Mouse (Mus musculus): Measurements from ENCODE around the gene A1bg. TPM values are rescaled to one million over a fixed set of nuclear protein-coding genes. Genes with fewer than 3 reads are reported as not detected.
A peak's percentile ranks its signal among the peaks of the same experiment; 100 is the strongest.

A1bg gene
- polyA plus RNA-seq, 1 experiment from 2014 or later: not detected

DNA sequence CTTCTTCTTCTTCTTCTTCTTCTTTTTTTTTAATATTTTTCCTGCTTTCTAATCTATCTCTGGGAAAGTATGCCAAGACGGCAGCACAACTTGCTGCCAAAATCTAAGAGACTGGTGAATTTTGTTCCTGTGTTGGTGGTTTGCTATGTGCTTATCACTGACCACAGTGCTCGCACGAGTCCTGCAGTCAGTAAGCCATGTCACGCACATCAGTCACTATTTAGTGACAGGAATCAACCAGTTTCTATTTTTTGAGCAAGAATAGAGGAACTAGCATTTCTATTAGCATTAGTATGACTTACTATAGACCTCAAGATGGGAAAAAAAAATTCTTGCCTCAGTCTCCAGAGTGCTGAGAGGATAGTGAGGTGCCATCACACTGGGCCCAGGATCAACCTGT is 68.7 kb downstream of the A1bg start:
- H3K4me3 ChIP-seq: no peak overlapping the region
- H3K27me3 ChIP-seq (replicated peaks): no peaks in the 10 kb centered on the region
- no peak for ATAC-seq
- H3K9me3 ChIP-seq (replicated peaks): no peaks in the 10 kb centered on the region
- peaks cover 38% of the 10 kb centered on the region for H3K4me1 ChIP-seq
- H3K36me3 ChIP-seq: no peaks in the 10 kb centered on the region
- no peak overlapping the region for H3K9ac ChIP-seq
- WGBS (ENCODE audit: insufficient replicate concordance): 19% methylated on average over 4 of the region's 4 CpGs
- H3K27ac ChIP-seq: no peak overlapping the region
- H3K4me2 ChIP-seq: peak overlapping the region; percentile 65

DNA sequence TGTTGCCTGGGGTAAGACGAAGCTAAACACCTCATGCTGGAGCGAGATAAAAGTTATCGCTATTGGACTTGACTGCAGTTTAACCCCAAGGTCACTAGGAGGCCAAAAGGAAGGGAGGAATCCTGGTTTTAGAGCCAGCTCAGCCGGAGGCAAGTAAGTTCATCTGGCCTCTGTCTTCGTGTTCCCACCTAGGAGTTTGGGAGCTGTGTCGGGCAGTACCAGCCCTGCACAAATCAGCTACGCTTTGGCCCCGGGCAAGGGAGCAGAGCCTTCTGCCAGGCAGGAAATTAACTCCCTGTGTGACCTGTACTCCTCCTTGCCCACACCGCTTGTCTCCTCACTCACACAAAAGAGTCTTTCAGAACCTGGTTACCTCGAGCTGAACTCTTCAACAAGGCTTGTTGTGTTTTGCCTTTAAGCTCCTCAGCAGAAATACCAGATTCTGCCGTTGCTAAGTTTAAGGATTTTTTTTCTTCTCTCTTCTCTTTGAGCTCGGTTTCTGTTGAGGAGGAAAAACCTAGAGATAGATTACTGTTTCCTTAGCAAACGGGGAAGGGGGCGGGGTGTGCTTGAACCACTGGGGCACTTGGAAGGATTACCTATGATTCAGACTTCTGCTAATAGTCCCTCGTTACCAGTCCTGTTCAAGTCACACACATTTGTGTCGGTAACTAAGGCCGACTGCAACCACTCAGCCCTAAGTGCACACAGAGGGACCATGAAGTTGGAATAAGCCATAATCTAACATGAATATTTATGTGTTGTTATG is 69.4 kb downstream of the A1bg start, which contains the start of gene Fam84b:
Fam84b (minus strand) TSS at position 548 of the 769 bp plus-strand sequence.
- Histone ChIP-seq H3K9ac (peak within 1 kb of the TSS; percentile 36), H3K27me3 (replicated peaks) (no peaks in the 10 kb centered on the region), H3K36me3 (no peaks in the 10 kb centered on the region), H3K4me3 (peak within 1 kb of the TSS; percentile 20; the same call in 1 of the 2 replicates), H3K9me3 (replicated peaks) (no peaks in the 10 kb centered on the region), H3K4me2 (peak within 1 kb of the TSS; percentile 65), H3K4me1 (peaks cover 38% of the 10 kb centered on the region), H3K27ac (peak within 1 kb of the TSS; percentile 79)
- ATAC-seq: peak; percentile 88
- WGBS (ENCODE audit: insufficient replicate concordance): 9% methylated on average over 17 of the region's 17 CpGs

DNA sequence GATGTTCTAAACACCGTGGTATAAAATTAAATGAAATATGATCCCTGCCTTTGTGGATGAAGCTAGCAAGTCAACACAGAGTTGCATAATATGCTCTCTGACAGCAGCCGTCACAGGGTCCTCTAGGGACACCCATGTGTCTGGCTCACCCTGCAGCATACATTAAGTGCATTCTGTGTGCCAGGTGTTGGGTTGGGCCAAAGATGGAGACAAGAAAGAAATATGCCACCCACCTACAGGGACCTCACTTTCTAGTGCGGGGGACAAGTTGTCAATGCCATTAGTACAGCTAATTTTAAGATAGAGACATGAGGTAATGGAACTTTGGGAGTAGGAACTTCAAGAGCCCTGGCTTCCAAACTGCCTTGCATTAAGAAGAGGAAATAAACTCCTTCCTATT is 74.2 kb downstream of the A1bg start:
- Histone ChIP-seq H3K27me3 (replicated peaks) (no peaks in the 10 kb centered on the region), H3K4me1 (peaks cover 25% of the 10 kb centered on the region), H3K4me3 (no peak overlapping the region), H3K4me2 (no peak overlapping the region), H3K27ac (no peak overlapping the region), H3K36me3 (no peaks in the 10 kb centered on the region), H3K9ac (no peak overlapping the region), H3K9me3 (replicated peaks) (no peaks in the 10 kb centered on the region)
- no peak for ATAC-seq
- 70% methylated on average over 3 of the region's 3 CpGs for WGBS (ENCODE audit: insufficient replicate concordance)

Other genes starting within 250 kb of the A1bg start
- 6.2 and 6.6 TPM in 2 replicates for gene Fam84b, start 69.2 kb downstream of the A1bg start, polyA plus RNA-seq (2016; fragmentation: Nextera tagmentation; extraction: Ambion mirVana)

Data from liver, embryonic 12.5 days (tissue).